Mouse (Mus musculus) embryonic facial prominence, embryonic 14.5 days (tissue): ENCODE data around the gene Tmub1. TPM values are rescaled to one million over a fixed set of nuclear protein-coding genes. Genes with fewer than 3 reads are reported as not detected.

Source experiments
- ATAC-seq: fragments of 200-750 bp; cut with Nextera tagmentation; 2 replicates; pipeline ENCODE4 v1.8.0; 2017; ENCODE audit warnings: low read depth, moderate number of reproducible peaks, moderate TSS enrichment
- DNase-seq: peaks from one replicate; pipeline ENCODE4 v3.0.0-alpha.2; 2015; ENCODE audit warnings: low spot score
- H3K27ac ChIP-seq: fragments of 300-500 bp; sonication (generic); replicated peaks from 2 replicates; pipeline ENCODE4 v1.5.1; 2014; ENCODE audit warnings: low read depth, mild to moderate bottlenecking, low read length, moderate library complexity
- H3K27me3 ChIP-seq: fragments of 300-500 bp; sonication (generic); replicated peaks from 2 replicates; pipeline ENCODE4 v1.6.1; 2014; ENCODE audit warnings: low read length; ENCODE audit not compliant: control insufficient read depth, insufficient read depth
- H3K36me3 ChIP-seq: fragments of 300-500 bp; sonication (generic); 2 replicates; pipeline ENCODE4 v1.6.1; 2014; ENCODE audit warnings: low read length, mixed read lengths; ENCODE audit not compliant: control insufficient read depth, insufficient read depth
- H3K4me1 ChIP-seq: fragments of 300-500 bp; sonication (generic); 2 replicates; pipeline ENCODE4 v1.6.1; 2014; ENCODE audit warnings: antibody characterized with exemption, low read length; ENCODE audit not compliant: control insufficient read depth, insufficient read depth
- H3K4me2 ChIP-seq: fragments of 300-500 bp; sonication (generic); 2 replicates; pipeline ENCODE4 v1.6.1; 2014; ENCODE audit warnings: low read depth, mild to moderate bottlenecking, low read length, moderate library complexity, mixed read lengths
- H3K4me3 ChIP-seq: fragments of 300-500 bp; sonication (generic); 2 replicates; pipeline ENCODE4 v1.5.1; 2014; ENCODE audit warnings: low read depth, mild to moderate bottlenecking, low read length
- H3K9ac ChIP-seq: fragments of 300-500 bp; sonication (generic); 2 replicates; pipeline ENCODE4 v1.6.1; 2014; ENCODE audit warnings: low read depth, mild to moderate bottlenecking, low read length, moderate library complexity, mixed read lengths
- H3K9me3 ChIP-seq: fragments of 300-500 bp; sonication (generic); 2 replicates; pipeline ENCODE4 v1.6.1; 2016; ENCODE audit warnings: low read length; ENCODE audit not compliant: control insufficient read depth
- WGBS: fragments of 180-500 bp; shearing (Covaris S2); extraction: QIAGEN DNeasy Blood & Tissue Kit; methylation state at CpG from one replicate; pipeline ENCODE4 v1.1.7; 2014; 5-methylcytosine and 5-hydroxymethylcytosine counted together
- polyA plus RNA-seq: library from polyadenylated mRNA; unstranded; fragments of >200 nt; fragmentation: Nextera tagmentation; extraction: Ambion mirVana; gene quantifications from 2 replicates; pipeline ENCODE4 v1.2.1, GENCODE M21; 2014

The Tmub1 gene
- polyA plus RNA-seq, 1 experiment from 2014 or later: 16.5 TPM

- no peaks in the 10 kb centered on the region for H3K27me3 ChIP-seq
- DNase-seq (peak; percentile 95), ATAC-seq (peak; percentile 30; the same call in 1 of the 2 replicates)
- H3K4me3 ChIP-seq: peak overlapping the region; percentile 51
- under 1% methylated on average over 28 of the region's 60 CpGs for WGBS
- peaks cover 31% of the 10 kb centered on the region for H3K36me3 ChIP-seq
- peak overlapping the region; percentile 75 for H3K9ac ChIP-seq
- peak overlapping the region; percentile 93 for H3K27ac ChIP-seq
- H3K4me1 ChIP-seq: peaks cover 45% of the 10 kb centered on the region
- H3K4me2 ChIP-seq: peak overlapping the region; percentile 85
- H3K9me3 ChIP-seq: no peaks in the 10 kb centered on the region
Measured at GRCm38 (mm10) chr5:24424861-24425411, 22.7 kb downstream of the Tmub1 start.

- no peaks in the 10 kb centered on the region for H3K27me3 ChIP-seq
- WGBS: 11% methylated on average over 21 of the region's 21 CpGs
- H3K4me2 ChIP-seq: peak overlapping the region; percentile 85
- peak; percentile 25 for DNase-seq
- H3K9me3 ChIP-seq: no peaks in the 10 kb centered on the region
- H3K4me3 ChIP-seq: peak overlapping the region; percentile 51
- peaks cover 45% of the 10 kb centered on the region for H3K4me1 ChIP-seq
- H3K36me3 ChIP-seq: peaks cover 31% of the 10 kb centered on the region
- no peak for ATAC-seq
- H3K9ac ChIP-seq: peak overlapping the region; percentile 75
- peak overlapping the region; percentile 93 for H3K27ac ChIP-seq
Measured at GRCm38 (mm10) chr5:24424004-24424781, 23.5 kb downstream of the Tmub1 start.

- DNase-seq (peak; percentile 100), ATAC-seq (peak; percentile 96)
- Histone ChIP-seq H3K4me2 (peak within 1 kb of the TSS; percentile 85), H3K36me3 (peaks cover 36% of the 10 kb centered on the region), H3K4me1 (peaks cover 42% of the 10 kb centered on the region), H3K27me3 (no peaks in the 10 kb centered on the region), H3K9me3 (no peaks in the 10 kb centered on the region), H3K27ac (peak within 1 kb of the TSS; percentile 93), H3K9ac (peak within 1 kb of the TSS; percentile 75), H3K4me3 (peak within 1 kb of the TSS; percentile 51)
- WGBS: under 1% methylated on average over 45 of the region's 46 CpGs
Measured at GRCm38 (mm10) chr5:24423129-24424003, 24.3 kb downstream of the Tmub1 start, which contains the start of the genes Cdk5 and Slc4a2. Gene Cdk5, minus strand, starts transcription at chr5:24423530. Gene Slc4a2, plus strand, starts transcription at chr5:24423837.

GRCm38 (mm10) chr5:24420381-24420780 lies 27.3 kb downstream of the Tmub1 start:
- Histone ChIP-seq H3K9me3 (no peaks in the 10 kb centered on the region), H3K27me3 (no peaks in the 10 kb centered on the region), H3K4me1 (peaks cover 20% of the 10 kb centered on the region; the same call in 1 of the 2 replicates), H3K9ac (no peak overlapping the region), H3K27ac (no peak overlapping the region), H3K4me2 (no peak overlapping the region), H3K4me3 (no peak overlapping the region), H3K36me3 (peaks cover 42% of the 10 kb centered on the region)
- no peak for DNase-seq
- no peak for ATAC-seq
- WGBS: 85% methylated on average over 8 of the region's 9 CpGs

GRCm38 (mm10) chr5:24417587-24417986 lies 30.1 kb downstream of the Tmub1 start:
- no peak overlapping the region for H3K4me2 ChIP-seq
- ATAC-seq (no peak), DNase-seq (no peak)
- H3K4me1 ChIP-seq: peaks cover 24% of the 10 kb centered on the region
- 77% methylated on average over 10 of the region's 10 CpGs for WGBS
- peaks cover 42% of the 10 kb centered on the region for H3K36me3 ChIP-seq
- H3K9me3 ChIP-seq: no peaks in the 10 kb centered on the region
- H3K27me3 ChIP-seq: no peaks in the 10 kb centered on the region
- no peak overlapping the region for H3K27ac ChIP-seq
- H3K9ac ChIP-seq: no peak overlapping the region
- H3K4me3 ChIP-seq: no peak overlapping the region

GRCm38 (mm10) chr5:24416222-24416736 lies 31.4 kb downstream of the Tmub1 start:
- no peak overlapping the region for H3K27ac ChIP-seq
- H3K9ac ChIP-seq: no peak overlapping the region
- ATAC-seq (peak; percentile 48), DNase-seq (peak; percentile 68)
- H3K4me3 ChIP-seq: no peak overlapping the region
- peaks cover 19% of the 10 kb centered on the region for H3K4me1 ChIP-seq
- H3K36me3 ChIP-seq: peaks cover 34% of the 10 kb centered on the region
- H3K9me3 ChIP-seq: no peaks in the 10 kb centered on the region
- H3K27me3 ChIP-seq: no peaks in the 10 kb centered on the region
- 2% methylated on average over 21 of the region's 21 CpGs for WGBS
- no peak overlapping the region for H3K4me2 ChIP-seq

GRCm38 (mm10) chr5:24413938-24414337 lies 33.7 kb downstream of the Tmub1 start:
- Histone ChIP-seq H3K27me3 (no peaks in the 10 kb centered on the region), H3K36me3 (peaks cover 16% of the 10 kb centered on the region; the same call in 1 of the 2 replicates), H3K9ac (no peak overlapping the region), H3K9me3 (no peaks in the 10 kb centered on the region), H3K4me1 (peaks cover 19% of the 10 kb centered on the region), H3K4me3 (no peak overlapping the region), H3K4me2 (no peak overlapping the region), H3K27ac (no peak overlapping the region)
- 71% methylated on average over 13 of the region's 13 CpGs for WGBS
- ATAC-seq (no peak), DNase-seq (no peak)
